Mouse (Mus musculus) kidney, postnatal 0 days (tissue): ENCODE measurements at regions not wholly inside any gene's neighbourhood (a gene's known extent, or its start where the extent isn't known, plus 50 kb on each side); places are given as distances from the start of the nearest gene placed in this dataset.

Source experiments
- ATAC-seq: fragments of 200-750 bp; cut with Nextera tagmentation; replicated peaks from 2 replicates; pipeline ENCODE4 v1.8.0; 2017; ENCODE audit warnings: low read depth, moderate number of reproducible peaks, moderate TSS enrichment, moderate library complexity; ENCODE audit not compliant: low FRiP score
- DNase-seq: peaks from one replicate; pipeline ENCODE4 v3.0.0-alpha.2; 2016; ENCODE audit warnings: low spot score
- H3K27ac ChIP-seq: fragments of 300-500 bp; sonication (generic); 2 replicates; pipeline ENCODE4 v1.5.1; 2014; ENCODE audit warnings: mild to moderate bottlenecking
- H3K27me3 ChIP-seq: fragments of 300-500 bp; sonication (generic); 2 replicates; pipeline ENCODE4 v1.6.1; 2014; ENCODE audit warnings: low read length, mixed read lengths; ENCODE audit not compliant: insufficient read depth
- H3K36me3 ChIP-seq: fragments of 300-500 bp; sonication (generic); 2 replicates; pipeline ENCODE4 v1.6.1; 2014; ENCODE audit warnings: low read length, mixed read lengths; ENCODE audit not compliant: insufficient read depth
- H3K4me1 ChIP-seq: fragments of 300-500 bp; sonication (generic); replicated peaks from 2 replicates; pipeline ENCODE4 v1.6.1; 2014; ENCODE audit warnings: antibody characterized with exemption, low read length, mixed read lengths; ENCODE audit not compliant: insufficient read depth
- H3K4me2 ChIP-seq: fragments of 300-500 bp; sonication (generic); 2 replicates; pipeline ENCODE4 v1.6.1; 2014; ENCODE audit warnings: mild to moderate bottlenecking, low read length, moderate library complexity, mixed read lengths
- H3K4me3 ChIP-seq: fragments of 300-500 bp; sonication (generic); replicated peaks from 2 replicates; pipeline ENCODE4 v1.5.1; 2014; ENCODE audit warnings: low read depth, low read length
- H3K9ac ChIP-seq: fragments of 300-500 bp; sonication (generic); 2 replicates; pipeline ENCODE4 v1.6.1; 2014; ENCODE audit warnings: low read depth, low read length
- H3K9me3 ChIP-seq: fragments of 300-500 bp; sonication (generic); replicated peaks from 2 replicates; pipeline ENCODE4 v1.6.1; 2016; ENCODE audit warnings: low read length, inconsistent platforms, mixed read lengths
- CTCF ChIP-seq: IDR thresholded peaks from 2 replicates; pipeline ENCODE4 v1.5.1; 2016; ENCODE audit warnings: antibody characterized with exemption, low read depth, mild to moderate bottlenecking, moderate library complexity
- WGBS: fragments of 180-500 bp; shearing (Covaris S2); extraction: QIAGEN DNeasy Blood & Tissue Kit; methylation state at CpG from one replicate; pipeline ENCODE4 v1.1.7; 2014; 5-methylcytosine and 5-hydroxymethylcytosine counted together

DNA sequence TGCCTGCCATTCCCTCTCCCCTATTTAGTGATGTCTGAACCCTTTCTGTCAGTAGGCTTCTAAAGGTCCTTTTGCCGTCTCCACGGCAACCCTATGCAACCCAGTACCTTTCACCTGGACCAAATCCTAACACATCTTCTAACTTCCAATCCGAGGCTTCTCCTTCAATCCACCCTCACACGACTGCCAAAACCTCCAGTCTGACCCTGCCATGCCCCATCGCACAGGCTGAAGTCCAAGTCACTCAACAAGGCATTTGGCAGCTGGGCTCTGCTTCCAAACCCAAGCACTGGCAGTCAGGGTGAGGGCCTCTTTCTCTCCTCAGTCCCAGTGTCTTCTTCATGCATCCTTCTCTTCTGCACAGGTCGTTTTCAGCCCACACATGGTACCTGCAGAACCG lies 83.0 kb upstream of the Lrpprc start:
- Histone ChIP-seq H3K9ac (no peak overlapping the region), H3K27ac (peak overlapping the region; percentile 33; the same call in 1 of the 2 replicates), H3K36me3 (no peaks in the 10 kb centered on the region), H3K9me3 (no peaks in the 10 kb centered on the region), H3K4me1 (peaks cover 4% of the 10 kb centered on the region), H3K4me2 (no peak overlapping the region), H3K27me3 (no peaks in the 10 kb centered on the region), H3K4me3 (no peak overlapping the region)
- ATAC-seq (peak; percentile 62), DNase-seq (peak; percentile 31)
- 62% methylated on average over 7 of the region's 7 CpGs for WGBS
- no peak for TF ChIP-seq CTCF

DNA sequence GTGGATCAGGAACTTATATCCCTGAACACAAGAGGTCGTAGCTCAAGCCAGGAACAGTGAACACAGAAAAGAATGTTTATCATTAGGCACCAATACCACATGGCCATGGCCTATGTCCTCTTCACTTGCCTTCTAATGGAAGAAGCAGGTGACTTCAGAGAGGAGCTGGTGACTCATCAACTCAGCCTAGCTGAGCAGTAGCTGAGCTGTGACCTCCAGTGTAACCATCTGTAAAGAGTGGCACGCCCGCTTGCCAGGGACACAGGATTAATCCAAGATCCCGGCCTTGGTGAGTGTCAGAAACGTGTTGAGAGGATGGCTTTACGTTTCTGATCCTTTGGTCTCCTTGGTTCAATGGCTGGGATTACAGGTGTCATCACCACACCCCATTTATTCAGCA lies 82.0 kb upstream of the Ppm1b start:
- H3K4me3 ChIP-seq = no peak overlapping the region
- WGBS = 35% methylated on average over 6 of the region's 6 CpGs
- H3K27me3 ChIP-seq = no peaks in the 10 kb centered on the region
- H3K27ac ChIP-seq = peak overlapping the region; percentile 47; the same call in 1 of the 2 replicates
- no peaks in the 10 kb centered on the region for H3K36me3 ChIP-seq
- no peaks in the 10 kb centered on the region for H3K9me3 ChIP-seq
- ATAC-seq = peak; percentile 85
- no peak overlapping the region for H3K4me2 ChIP-seq
- peak; percentile 52 for DNase-seq
- TF ChIP-seq CTCF = no peak
- peaks cover 4% of the 10 kb centered on the region for H3K4me1 ChIP-seq
- H3K9ac ChIP-seq = no peak overlapping the region

DNA sequence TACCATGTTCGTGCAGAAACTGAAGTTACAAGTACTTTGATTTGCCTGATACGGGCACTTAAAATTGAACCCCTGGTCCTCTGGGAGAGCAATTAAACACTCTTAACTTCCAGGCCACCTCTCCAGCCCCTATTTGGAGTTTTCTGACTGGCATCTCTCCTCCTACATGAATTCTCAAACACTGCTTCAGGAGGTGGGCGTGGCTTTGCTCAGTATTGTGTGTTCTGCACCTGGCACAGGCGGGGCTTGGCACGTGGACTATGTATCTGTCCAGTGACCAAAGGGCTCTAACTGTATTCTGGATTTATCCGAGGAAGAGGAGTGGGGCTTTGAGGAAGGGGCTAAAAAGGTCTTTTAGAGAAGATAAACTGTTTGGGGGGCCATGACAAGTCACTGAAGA lies 81.5 kb upstream of the Ppm1b start:
- 46% methylated on average over 6 of the region's 6 CpGs for WGBS
- peak; percentile 47 for DNase-seq

DNA sequence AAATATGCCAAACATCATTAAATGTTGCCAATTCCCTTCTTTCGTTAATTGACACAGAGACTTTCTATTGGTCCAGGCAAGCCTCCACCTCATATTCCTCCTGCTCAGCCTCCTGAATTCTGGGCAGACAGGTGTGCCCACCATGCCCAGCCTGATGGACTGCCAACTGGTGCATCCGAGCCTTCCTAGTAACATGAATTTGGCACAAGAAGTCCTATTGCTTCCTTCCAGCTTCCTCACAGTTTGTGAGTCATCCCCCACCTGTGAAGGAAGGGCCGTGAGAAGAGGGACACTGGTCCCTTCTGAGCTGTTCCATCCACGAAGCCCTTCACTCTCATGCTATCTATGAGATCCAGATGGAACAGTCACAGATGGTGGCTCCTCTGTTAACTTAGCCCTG lies 80.5 kb upstream of the Ppm1b start:
- H3K27ac ChIP-seq = no peak overlapping the region
- H3K9me3 ChIP-seq = no peaks in the 10 kb centered on the region
- no peak for DNase-seq
- H3K4me1 ChIP-seq = peaks cover 4% of the 10 kb centered on the region
- H3K4me3 ChIP-seq = no peak overlapping the region
- no peaks in the 10 kb centered on the region for H3K36me3 ChIP-seq
- no peak for TF ChIP-seq CTCF
- 81% methylated on average over 4 of the region's 4 CpGs for WGBS
- ATAC-seq = no peak
- no peaks in the 10 kb centered on the region for H3K27me3 ChIP-seq
- no peak overlapping the region for H3K9ac ChIP-seq
- no peak overlapping the region for H3K4me2 ChIP-seq

More for the DNA sequence above, 81.5 kb upstream of the Ppm1b start:
- Histone ChIP-seq H3K36me3 (no peaks in the 10 kb centered on the region), H3K9ac (no peak overlapping the region), H3K4me2 (no peak overlapping the region), H3K27ac (peak overlapping the region; percentile 47; the same call in 1 of the 2 replicates), H3K4me1 (peaks cover 4% of the 10 kb centered on the region), H3K27me3 (no peaks in the 10 kb centered on the region), H3K9me3 (no peaks in the 10 kb centered on the region), H3K4me3 (no peak overlapping the region)
- ATAC-seq = no peak
- TF ChIP-seq CTCF = no peak

DNA sequence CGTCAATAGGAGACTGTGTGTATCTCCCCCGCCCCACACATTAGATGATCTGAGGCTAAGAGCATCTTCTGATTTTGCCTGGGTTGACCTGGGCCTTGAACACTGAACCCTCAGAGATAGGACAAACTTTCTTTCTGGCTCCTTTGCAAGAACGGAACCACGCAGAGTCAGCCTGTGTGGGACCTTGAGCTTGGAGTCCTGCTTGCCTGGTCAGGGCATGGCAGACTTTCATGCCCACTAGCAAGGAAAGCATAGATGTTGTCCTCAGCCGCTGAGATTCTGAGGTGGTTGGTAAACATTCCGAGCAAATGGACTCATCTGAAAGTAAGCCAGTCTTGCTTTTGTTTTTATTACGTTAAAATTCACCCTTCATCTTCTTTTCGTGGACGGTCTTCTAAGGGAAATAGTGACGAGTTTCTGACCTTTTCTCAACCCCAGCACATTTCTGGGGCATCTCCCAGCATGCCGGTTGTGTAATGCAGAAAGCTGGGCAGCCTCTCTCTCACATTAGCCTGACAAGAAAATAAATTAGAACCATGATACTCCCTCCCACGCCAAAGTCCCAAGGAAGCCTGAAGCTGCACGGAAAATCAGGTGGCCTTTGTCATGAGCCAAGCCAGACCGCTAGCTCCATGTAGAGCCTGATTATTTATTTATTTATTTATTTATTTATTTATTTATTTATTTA lies 79.2 kb upstream of the Ppm1b start:
- peak; percentile 58 for ATAC-seq
- Histone ChIP-seq H3K4me1 (peaks cover 4% of the 10 kb centered on the region), H3K9ac (no peak overlapping the region), H3K4me3 (no peak overlapping the region), H3K27ac (no peak overlapping the region), H3K36me3 (no peaks in the 10 kb centered on the region), H3K9me3 (no peaks in the 10 kb centered on the region), H3K4me2 (no peak overlapping the region), H3K27me3 (no peaks in the 10 kb centered on the region)
- WGBS = 43% methylated on average over 14 of the region's 14 CpGs
- no peak for TF ChIP-seq CTCF
- peak; percentile 78 for DNase-seq

DNA sequence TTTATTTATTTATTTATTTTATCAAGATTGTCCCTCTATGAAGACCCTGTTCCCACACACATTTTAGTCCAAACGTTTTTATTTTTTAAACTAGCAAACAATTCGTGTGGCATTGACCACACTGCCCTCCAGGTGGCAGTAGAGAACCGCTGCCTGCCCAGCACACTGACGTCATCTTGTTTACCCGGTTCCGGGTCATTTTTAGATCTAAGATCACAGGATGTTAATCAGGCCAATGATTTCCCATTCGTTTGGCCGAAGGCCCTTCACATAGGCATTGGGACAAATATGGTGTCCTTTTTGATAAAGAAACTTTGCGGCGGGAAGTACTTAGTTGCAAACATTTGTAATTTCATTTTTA lies 78.7 kb upstream of the Ppm1b start:
- Histone ChIP-seq H3K4me1 (peaks cover 4% of the 10 kb centered on the region), H3K36me3 (no peaks in the 10 kb centered on the region), H3K4me2 (peak overlapping the region; percentile 27; the same call in 1 of the 2 replicates), H3K9me3 (no peaks in the 10 kb centered on the region), H3K27me3 (no peaks in the 10 kb centered on the region), H3K27ac (no peak overlapping the region), H3K9ac (no peak overlapping the region), H3K4me3 (no peak overlapping the region)
- peak; percentile 95 for TF ChIP-seq CTCF
- WGBS = 15% methylated on average over 10 of the region's 10 CpGs
- DNase-seq (peak; percentile 91), ATAC-seq (0 out of 2 replicates have a peak, but pooled peaks have one; percentile 5)
